Mouse (Mus musculus): ENCODE measurements around the gene Ccdc61. TPM values are rescaled to one million over a fixed set of nuclear protein-coding genes. Genes with fewer than 3 reads are reported as not detected.

Gene Ccdc61
- total RNA-seq, 1 experiment from 2014 or later, result 12.2 TPM

DNA sequence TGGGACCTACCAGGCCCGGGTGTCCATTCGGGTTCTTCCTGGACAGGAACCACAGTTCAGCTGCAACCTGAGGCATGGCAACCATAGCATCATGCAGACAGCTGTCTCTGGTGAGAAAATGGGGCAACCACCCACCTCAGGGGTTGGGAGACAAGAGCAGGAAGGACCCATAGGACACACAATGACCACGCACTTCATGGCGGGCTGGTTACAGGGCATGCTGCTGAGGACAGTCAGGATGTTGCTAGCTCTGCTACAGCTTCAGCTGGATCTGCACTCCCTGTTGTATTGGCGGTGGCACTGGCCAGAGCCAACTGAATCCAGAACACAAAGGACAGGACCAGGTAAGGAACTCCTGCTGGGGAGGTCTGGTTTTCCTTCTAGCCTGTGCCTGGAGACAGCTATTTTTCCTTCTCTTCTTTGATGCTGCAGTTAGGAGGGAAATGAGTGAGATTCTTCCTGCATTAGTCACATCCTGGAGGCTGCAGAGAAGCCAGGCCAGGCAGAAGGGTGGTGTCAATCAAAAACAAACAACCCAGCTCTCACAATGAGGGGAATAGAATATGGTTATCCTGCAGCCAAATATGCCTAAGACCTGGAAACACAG is 51.8 kb downstream of the Ccdc61 start:
- DNase-seq, result no peak

DNA sequence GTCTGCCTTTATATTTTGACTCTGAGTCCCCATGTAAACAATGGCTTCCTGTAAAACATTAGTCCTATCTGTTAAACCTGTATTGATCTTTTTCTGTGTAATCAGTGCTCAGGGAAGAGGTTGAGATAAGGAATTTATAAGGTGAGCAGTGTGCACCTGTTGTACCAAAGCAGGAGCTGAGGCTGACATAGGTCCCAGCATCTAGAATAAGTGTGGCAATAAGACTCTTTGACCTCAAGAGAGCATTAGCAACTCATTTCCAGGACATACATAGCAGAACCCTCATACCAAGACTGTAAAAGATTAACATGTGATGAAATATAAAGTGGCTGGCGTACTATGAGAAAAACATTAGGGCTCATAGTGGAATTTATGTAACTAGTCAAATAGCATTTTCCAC is 61.8 kb downstream of the Ccdc61 start:
- DNase-seq, result no peak

DNA sequence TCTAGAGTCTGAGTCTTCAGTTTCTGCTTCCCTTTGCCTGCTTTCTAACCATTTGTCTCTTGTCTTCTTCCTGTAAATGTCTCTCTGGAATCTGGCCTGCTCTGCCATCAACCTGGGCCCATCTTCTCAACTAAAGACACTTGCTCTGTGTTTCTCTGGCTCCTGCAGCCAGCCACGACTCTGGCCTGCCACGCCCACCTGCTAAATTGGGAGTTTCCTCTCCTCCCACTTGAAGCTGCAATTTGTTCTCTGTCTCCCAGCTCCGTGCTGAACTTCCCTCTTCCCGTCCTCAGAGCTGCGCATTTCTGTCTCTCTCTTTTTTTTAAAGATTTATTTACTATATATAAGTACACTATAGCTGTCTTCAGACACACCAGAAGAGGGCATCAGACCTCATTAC is 65.4 kb downstream of the Ccdc61 start:
- DNase-seq, result no peak

DNA sequence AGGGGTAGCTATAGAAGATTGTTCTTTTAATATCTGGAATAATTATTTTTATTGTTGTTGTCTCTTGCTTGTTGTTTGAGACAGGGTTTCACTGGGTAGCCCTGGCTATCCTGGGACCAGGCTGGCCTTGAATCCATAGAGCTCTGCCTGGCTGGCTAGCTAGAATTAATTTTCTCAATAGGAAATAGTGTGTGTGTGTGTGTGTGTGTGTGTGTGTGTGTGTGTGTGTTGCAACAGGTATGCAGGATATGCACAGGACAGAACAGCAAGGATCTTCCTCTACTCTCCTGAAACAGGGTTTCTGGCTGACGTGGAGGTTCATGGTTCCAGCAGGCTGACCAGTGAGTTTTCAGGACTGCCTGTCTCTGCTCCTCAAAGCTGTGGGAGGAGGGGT is 69.0 kb downstream of the Ccdc61 start:
- no peak for DNase-seq

Other genes starting within 250 kb of the Ccdc61 start
- not detected in 2 replicates for gene Psg20, start 224.2 kb downstream of the Ccdc61 start, total RNA-seq (2021)
- not detected in 2 replicates for gene Psg22, start 192.3 kb downstream of the Ccdc61 start, total RNA-seq (2021)
- not detected in 2 replicates for gene Psg19, start 111.9 kb downstream of the Ccdc61 start, total RNA-seq (2021)
- not detected in 2 replicates for gene Psg17, start 88.8 kb downstream of the Ccdc61 start, total RNA-seq (2021)
- gene Mill2, start 70.4 kb downstream of the Ccdc61 start, total RNA-seq (2021), result 5.1 and 6.3 TPM in 2 replicates
- gene Pglyrp1, start 39.1 kb downstream of the Ccdc61 start, total RNA-seq (2021), result 2.3 and 4.5 TPM in 2 replicates
- 7.2 and 8.0 TPM in 2 replicates for gene Nova2, start 15.5 kb upstream of the Ccdc61 start, total RNA-seq (2021)
- not detected in 2 replicates for gene Nanos2, start 77.0 kb upstream of the Ccdc61 start, total RNA-seq (2021)
- 7.1 and 8.2 TPM in 2 replicates for gene Mypop, start 80.8 kb upstream of the Ccdc61 start, total RNA-seq (2021)
- gene Irf2bp1, start 93.6 kb upstream of the Ccdc61 start, total RNA-seq (2021), result 35.9 and 38.6 TPM in 2 replicates
- gene Foxa3, start 113.1 kb upstream of the Ccdc61 start, total RNA-seq (2021), result 0.34 and 6.8 TPM in 2 replicates
- gene Sympk, start 114.0 kb upstream of the Ccdc61 start, total RNA-seq (2021), result 83.7 and 84.3 TPM in 2 replicates
- not detected in 2 replicates for gene Rsph6a, start 144.3 kb upstream of the Ccdc61 start, total RNA-seq (2021)
- 45.7 and 47.7 TPM in 2 replicates for gene Dmwd, start 165.8 kb upstream of the Ccdc61 start, total RNA-seq (2021)
- 64.2 and 65.6 TPM in 2 replicates for gene Dmpk, start 173.4 kb upstream of the Ccdc61 start, total RNA-seq (2021)
- gene Six5, start 184.2 kb upstream of the Ccdc61 start, total RNA-seq (2021), result 13.3 and 15.3 TPM in 2 replicates
- 0.19 TPM in 1 of 2 replicates, not detected in the other for gene Gm4969, start 208.0 kb upstream of the Ccdc61 start, total RNA-seq (2021)
- gene Fbxo46, start 209.4 kb upstream of the Ccdc61 start, total RNA-seq (2021), result 11.2 and 11.9 TPM in 2 replicates
- 13.2 and 15.2 TPM in 2 replicates for gene Qpctl, start 238.9 kb upstream of the Ccdc61 start, total RNA-seq (2021)
- 79.1 and 87.8 TPM in 2 replicates for gene Snrpd2, start 239.3 kb upstream of the Ccdc61 start, total RNA-seq (2021)

Measured in adrenal gland, postnatal 14 days (tissue).